Mouse (Mus musculus): ENCODE results near the gene Gpi1. TPM values are rescaled to one million over a fixed set of nuclear protein-coding genes. Genes with fewer than 3 reads are reported as not detected.
"Not testable (repeated sequence)": the region's sequence is repeated elsewhere in the genome, so short reads cannot be mapped to it uniquely, and the experiment has no call there.

Gene Gpi1
- polyA plus RNA-seq, 1 experiment from 2014 or later = 488 TPM

- Histone ChIP-seq H3K79me2 (ENCODE audit: inconsistent target) (peaks cover 68% of the 10 kb centered on the region), H3K36me3 (ENCODE audit: inconsistent target) (peaks cover 88% of the 10 kb centered on the region), H3K27ac (no peak overlapping the region), H3K4me3 (ENCODE audit: inconsistent target) (no peak overlapping the region)
- 82% methylated on average over 9 of the region's 9 CpGs for WGBS (ENCODE audit: missing documents)
Measured at GRCm38 (mm10) chr7:34221594-34222250, 8.4 kb downstream of the Gpi1 start.

GRCm38 (mm10) chr7:34218496-34218895 lies 11.6 kb downstream of the Gpi1 start:
- Histone ChIP-seq H3K79me2 (ENCODE audit: inconsistent target) (peaks cover 36% of the 10 kb centered on the region), H3K36me3 (ENCODE audit: inconsistent target) (peaks cover 67% of the 10 kb centered on the region; the same call in 1 of the 2 replicates), H3K27ac (no peak overlapping the region), H3K4me3 (ENCODE audit: inconsistent target) (no peak overlapping the region)
- WGBS (ENCODE audit: missing documents) = 73% methylated on average over 1 of the region's 1 CpGs

DNA sequence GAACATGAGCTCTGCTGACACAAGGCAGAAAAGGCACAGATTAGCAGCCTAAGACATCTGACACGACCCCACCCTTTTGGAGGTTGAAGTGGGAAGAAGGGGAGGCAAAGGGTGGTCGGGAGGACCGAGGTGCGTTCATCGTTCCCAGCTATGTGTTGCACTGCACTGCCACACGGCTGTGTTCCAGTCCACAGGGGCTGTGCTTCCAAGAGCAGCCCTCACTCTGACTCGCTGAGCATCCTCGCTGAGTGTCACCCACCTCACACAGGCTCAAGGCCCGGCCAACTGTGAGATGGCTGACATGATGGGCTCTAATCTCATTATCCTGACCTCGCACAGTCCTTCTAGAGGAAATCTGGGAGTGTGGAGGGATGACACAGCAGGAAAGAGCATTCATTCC lies 13.7 kb downstream of the Gpi1 start:
- no peak overlapping the region for H3K27ac ChIP-seq
- no peak overlapping the region for H3K4me3 ChIP-seq (ENCODE audit: inconsistent target)
- H3K36me3 ChIP-seq (ENCODE audit: inconsistent target) = peaks cover 68% of the 10 kb centered on the region
- peaks cover 33% of the 10 kb centered on the region for H3K79me2 ChIP-seq (ENCODE audit: inconsistent target)
- 92% methylated on average over 10 of the region's 10 CpGs for WGBS (ENCODE audit: missing documents)

DNA sequence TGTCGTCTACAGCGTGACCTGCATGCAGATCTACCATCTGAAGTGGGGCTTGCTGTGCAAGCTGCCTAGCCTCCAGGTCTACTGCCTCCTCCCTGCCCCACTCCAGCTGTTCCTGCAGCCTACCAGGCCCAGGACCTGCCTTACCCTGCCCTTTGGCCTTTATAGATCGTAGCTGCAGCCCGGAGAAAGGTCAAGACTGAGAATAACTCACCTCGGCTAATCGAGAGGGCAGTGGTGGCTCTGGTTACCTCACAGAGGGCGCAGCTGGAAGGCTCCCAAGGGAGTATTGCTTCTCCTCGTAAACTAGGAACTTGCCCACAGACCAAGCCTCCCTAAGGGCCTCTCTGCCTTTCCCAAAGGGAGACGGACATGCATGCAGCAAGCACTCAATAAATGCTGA lies 14.7 kb downstream of the Gpi1 start:
- no peak overlapping the region for H3K4me3 ChIP-seq (ENCODE audit: inconsistent target)
- H3K27ac ChIP-seq = 0 out of 2 replicates have a peak overlapping the region, but pooled peaks have one; percentile 10
- WGBS (ENCODE audit: missing documents) = 71% methylated on average over 9 of the region's 9 CpGs
- H3K79me2 ChIP-seq (ENCODE audit: inconsistent target) = peaks cover 27% of the 10 kb centered on the region
- H3K36me3 ChIP-seq (ENCODE audit: inconsistent target) = peaks cover 68% of the 10 kb centered on the region

GRCm38 (mm10) chr7:34214644-34215043 lies 15.5 kb downstream of the Gpi1 start:
- H3K4me3 ChIP-seq (ENCODE audit: inconsistent target) = no peak overlapping the region
- H3K79me2 ChIP-seq (ENCODE audit: inconsistent target) = peaks cover 25% of the 10 kb centered on the region; the same call in 1 of the 2 replicates
- peaks cover 67% of the 10 kb centered on the region for H3K36me3 ChIP-seq (ENCODE audit: inconsistent target)
- WGBS (ENCODE audit: missing documents) = 20% methylated on average over 8 of the region's 8 CpGs
- peak overlapping the region; percentile 10; the same call in 1 of the 2 replicates for H3K27ac ChIP-seq

DNA sequence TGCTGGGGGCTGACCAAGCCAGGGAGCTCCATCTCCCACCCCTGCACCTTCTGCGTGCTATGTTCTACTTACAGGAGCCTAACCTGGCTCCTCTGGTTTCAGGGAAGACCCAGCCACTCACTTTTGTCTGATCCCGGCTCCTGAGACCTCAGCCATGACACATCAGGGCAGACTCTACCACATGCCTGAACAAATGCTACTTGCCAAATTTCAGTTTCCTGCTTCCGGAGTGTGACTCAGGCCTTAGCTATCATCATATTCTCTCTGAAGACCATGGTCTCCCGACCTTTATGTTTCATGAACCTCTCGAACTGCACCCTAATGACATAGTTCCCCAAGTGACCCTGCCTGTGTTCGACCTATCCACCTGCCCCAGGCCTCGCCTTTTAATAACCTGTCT lies 16.9 kb downstream of the Gpi1 start:
- 63% methylated on average over 7 of the region's 7 CpGs for WGBS (ENCODE audit: missing documents)
- Histone ChIP-seq H3K36me3 (ENCODE audit: inconsistent target) (peaks cover 68% of the 10 kb centered on the region), H3K79me2 (ENCODE audit: inconsistent target) (peaks cover 22% of the 10 kb centered on the region; the same call in 1 of the 2 replicates), H3K27ac (no peak overlapping the region), H3K4me3 (ENCODE audit: inconsistent target) (no peak overlapping the region)

DNA sequence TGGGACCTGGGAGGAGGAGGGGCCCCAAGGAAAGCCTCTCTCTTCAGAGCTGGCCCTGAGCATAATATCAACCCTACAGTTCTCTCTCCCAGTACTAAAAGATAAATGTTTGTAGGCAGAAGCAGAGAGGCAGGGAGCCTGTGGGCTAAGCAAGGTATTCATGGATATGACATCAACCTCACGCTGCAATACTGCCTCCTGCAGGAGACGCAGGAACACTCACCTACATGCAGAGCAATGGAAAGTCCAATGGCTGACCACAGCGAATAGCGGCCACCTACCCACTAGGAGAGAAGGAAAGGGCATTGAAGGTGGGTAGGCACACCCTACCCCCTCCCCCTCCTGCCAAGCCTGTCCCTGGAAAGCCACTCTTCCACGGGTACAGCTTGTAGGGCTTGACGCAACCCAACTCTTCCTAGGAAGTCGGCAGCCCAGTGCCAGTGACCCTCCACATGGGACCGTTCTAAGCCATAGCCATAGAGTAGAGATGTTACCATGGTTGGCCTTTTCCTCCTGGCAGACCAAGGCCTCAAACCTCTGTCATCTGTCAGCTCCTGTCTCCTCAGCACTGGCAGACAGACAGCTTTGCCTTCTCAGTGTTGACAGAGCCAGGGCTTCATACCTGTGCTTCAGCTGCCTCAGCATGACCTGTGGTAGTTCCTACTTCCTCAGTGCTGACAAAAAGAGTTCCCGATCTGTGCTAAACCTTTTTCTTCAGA lies 21.9 kb downstream of the Gpi1 start:
- Histone ChIP-seq H3K36me3 (ENCODE audit: inconsistent target) (peaks cover 98% of the 10 kb centered on the region), H3K4me3 (ENCODE audit: inconsistent target) (no peak overlapping the region), H3K27ac (no peak overlapping the region), H3K79me2 (ENCODE audit: inconsistent target) (peaks cover 21% of the 10 kb centered on the region; the same call in 1 of the 2 replicates)
- 86% methylated on average over 9 of the region's 9 CpGs for WGBS (ENCODE audit: missing documents)

GRCm38 (mm10) chr7:34206331-34206730 lies 23.8 kb downstream of the Gpi1 start:
- WGBS (ENCODE audit: missing documents) = 93% methylated on average over 6 of the region's 6 CpGs
- Histone ChIP-seq H3K36me3 (ENCODE audit: inconsistent target) (peaks cover 97% of the 10 kb centered on the region), H3K79me2 (ENCODE audit: inconsistent target) (peaks cover 3% of the 10 kb centered on the region; the same call in 1 of the 2 replicates), H3K4me3 (ENCODE audit: inconsistent target) (no peak overlapping the region), H3K27ac (no peak overlapping the region)

- not testable (repeated sequence) for H3K4me3 ChIP-seq (ENCODE audit: inconsistent target); H3K79me2 ChIP-seq (ENCODE audit: inconsistent target); H3K27ac ChIP-seq
- WGBS (ENCODE audit: missing documents) = 94% methylated on average over 10 of the region's 10 CpGs
- H3K36me3 ChIP-seq (ENCODE audit: inconsistent target) = peaks cover 58% of the 10 kb centered on the region
Measured at GRCm38 (mm10) chr7:34202147-34202546, 28.0 kb downstream of the Gpi1 start.

DNA sequence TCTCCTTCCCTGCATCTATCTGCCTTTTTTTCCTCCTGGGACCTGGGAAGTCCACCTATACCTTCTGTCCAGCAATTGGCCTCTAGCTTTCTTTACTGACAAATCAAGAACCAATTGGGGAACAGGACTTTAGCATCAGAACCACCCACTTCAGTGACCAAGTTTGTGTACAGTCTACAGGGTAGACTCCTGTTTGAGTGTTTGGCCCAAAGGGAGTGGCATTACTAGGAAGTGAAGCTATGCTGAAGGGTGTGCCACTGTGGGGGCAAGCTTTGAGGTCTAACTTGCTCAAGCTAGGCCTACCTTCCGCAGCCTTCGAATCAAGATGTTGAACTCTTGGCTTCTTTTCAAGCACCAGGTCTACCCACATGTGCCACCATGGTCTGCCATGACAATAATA lies 29.3 kb downstream of the Gpi1 start:
- H3K4me3 ChIP-seq (ENCODE audit: inconsistent target) = no peak overlapping the region
- WGBS (ENCODE audit: missing documents) = 100% methylated on average over 2 of the region's 2 CpGs
- peaks cover 1% of the 10 kb centered on the region for H3K79me2 ChIP-seq (ENCODE audit: inconsistent target)
- no peak overlapping the region for H3K27ac ChIP-seq
- peaks cover 44% of the 10 kb centered on the region for H3K36me3 ChIP-seq (ENCODE audit: inconsistent target)

GRCm38 (mm10) chr7:34198346-34198745 lies 31.8 kb downstream of the Gpi1 start:
- H3K27ac ChIP-seq = no peak overlapping the region
- no peak overlapping the region for H3K4me3 ChIP-seq (ENCODE audit: inconsistent target)
- 50% methylated on average over 3 of the region's 3 CpGs for WGBS (ENCODE audit: missing documents)

DNA sequence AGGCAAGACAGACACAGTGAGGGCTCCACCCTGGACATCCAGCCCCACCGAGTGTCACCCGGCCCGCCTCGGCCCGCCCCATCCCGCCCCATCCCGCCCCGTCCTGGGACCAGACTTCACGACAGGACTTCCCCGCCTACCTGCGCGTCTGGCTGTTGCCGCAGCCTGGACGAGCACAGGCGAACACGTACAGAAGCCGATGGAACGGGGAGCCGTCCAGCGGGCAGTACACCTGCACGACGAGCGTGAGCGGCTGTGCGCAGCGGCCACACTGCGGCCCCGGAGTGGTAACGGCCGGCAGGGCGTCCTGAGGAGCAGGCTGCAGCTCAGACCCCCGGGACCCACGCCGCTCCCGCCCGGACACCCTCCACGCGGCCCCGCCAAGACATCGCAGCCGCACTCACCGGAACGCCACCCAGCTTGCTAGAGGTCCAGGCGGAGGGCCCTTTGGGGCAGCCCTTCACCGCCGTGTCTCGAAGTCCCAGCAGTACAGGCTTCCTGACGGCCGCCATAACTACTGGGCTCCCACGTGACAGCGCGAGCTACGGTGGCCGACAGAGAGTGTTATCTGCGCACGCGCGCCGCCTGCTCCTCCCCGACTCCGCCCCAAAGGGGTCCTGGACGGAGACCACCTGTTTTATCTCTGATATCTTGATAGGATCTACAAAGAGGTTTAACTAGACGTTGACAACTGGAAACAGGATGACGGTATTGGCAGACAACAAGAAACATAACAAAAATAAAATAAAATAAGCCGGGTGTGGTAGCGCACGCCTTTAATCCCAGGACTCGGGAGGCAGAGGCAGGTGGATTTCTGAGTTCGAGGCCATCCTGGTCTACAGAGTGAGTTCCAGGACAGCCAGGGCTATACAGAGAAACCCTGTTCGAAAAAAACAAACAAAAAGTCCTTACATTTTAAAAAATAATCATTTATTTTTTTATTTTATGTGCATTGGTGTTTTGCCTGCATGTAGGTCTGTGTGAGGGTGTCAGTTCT lies 33.7 kb downstream of the Gpi1 start, which contains the start of gene Pdcd2l:
TSS of gene Pdcd2l (minus strand) at position 530 of the 997 bp plus-strand sequence.
- under 1% methylated on average over 66 of the region's 70 CpGs for WGBS (ENCODE audit: missing documents)

More at GRCm38 (mm10) chr7:34198346-34198745, 31.8 kb downstream of the Gpi1 start:
- Histone ChIP-seq H3K36me3 (ENCODE audit: inconsistent target) (peaks cover 20% of the 10 kb centered on the region), H3K79me2 (ENCODE audit: inconsistent target) (peaks cover 25% of the 10 kb centered on the region)

DNA sequence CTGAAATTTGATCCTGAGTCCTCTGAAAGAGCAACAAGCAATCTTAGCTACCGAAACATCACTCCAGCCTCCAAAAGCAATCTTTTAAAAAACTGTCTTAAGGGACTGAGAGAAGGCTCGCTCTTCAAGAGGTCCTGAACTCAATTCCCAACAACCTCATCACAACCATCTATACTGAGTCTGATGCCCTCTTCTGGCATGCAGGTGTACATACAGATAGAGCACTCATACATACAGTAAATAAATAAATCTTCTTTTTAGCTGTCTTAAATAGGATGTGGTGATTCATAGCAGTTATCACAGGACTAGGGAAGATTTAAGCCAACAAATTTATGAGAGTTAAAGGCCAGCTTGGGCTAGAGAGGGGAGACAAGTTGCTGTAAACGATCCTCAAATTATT lies 34.5 kb downstream of the Gpi1 start:
- H3K4me3 ChIP-seq (ENCODE audit: inconsistent target) = peak overlapping the region; percentile 53
- peaks cover 44% of the 10 kb centered on the region for H3K79me2 ChIP-seq (ENCODE audit: inconsistent target)
- 59% methylated on average over 3 of the region's 3 CpGs for WGBS (ENCODE audit: missing documents)
- H3K36me3 ChIP-seq (ENCODE audit: inconsistent target) = no peaks in the 10 kb centered on the region
- H3K27ac ChIP-seq = peak overlapping the region; percentile 50

More for the DNA sequence above, 33.7 kb downstream of the Gpi1 start, which contains the start of gene Pdcd2l:
- Histone ChIP-seq H3K79me2 (ENCODE audit: inconsistent target) (peaks cover 36% of the 10 kb centered on the region), H3K36me3 (ENCODE audit: inconsistent target) (peaks cover 1% of the 10 kb centered on the region; the same call in 1 of the 2 replicates), H3K4me3 (ENCODE audit: inconsistent target) (peak within 1 kb of the TSS; percentile 53), H3K27ac (peak within 1 kb of the TSS; percentile 50)

DNA sequence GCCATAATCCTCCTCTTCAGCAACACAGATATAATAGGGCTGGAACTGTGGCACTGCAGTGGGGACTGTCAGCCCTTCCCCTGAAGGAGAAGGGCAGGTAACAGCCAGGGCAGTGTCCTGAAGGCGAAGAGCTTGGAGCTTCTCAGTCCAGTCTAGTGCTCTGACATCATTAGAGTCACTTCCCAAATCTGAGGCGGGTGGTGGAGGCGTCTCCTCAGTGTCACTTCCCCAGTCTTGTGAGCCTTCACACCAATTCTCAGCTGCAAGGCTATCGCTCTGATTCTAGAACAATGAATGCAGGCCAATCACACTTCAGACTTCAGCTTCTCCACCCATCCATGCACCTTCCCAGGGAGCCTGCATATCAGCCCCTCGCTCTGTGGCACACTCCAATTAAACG lies 37.3 kb downstream of the Gpi1 start:
- peaks cover 46% of the 10 kb centered on the region for H3K79me2 ChIP-seq (ENCODE audit: inconsistent target)
- peak overlapping the region; percentile 58 for H3K27ac ChIP-seq
- no peak overlapping the region for H3K4me3 ChIP-seq (ENCODE audit: inconsistent target)
- peaks cover 9% of the 10 kb centered on the region; the same call in 1 of the 2 replicates for H3K36me3 ChIP-seq (ENCODE audit: inconsistent target)
- 32% methylated on average over 5 of the region's 6 CpGs for WGBS (ENCODE audit: missing documents)

All from macrophage (primary cell).